Mouse (Mus musculus): ENCODE data around the gene Tanc2. TPM values are rescaled to one million over a fixed set of nuclear protein-coding genes. Genes with fewer than 3 reads are reported as not detected.
A peak's percentile ranks its signal among the peaks of the same experiment; 100 is the strongest.

Gene Tanc2
- polyA plus RNA-seq, 1 experiment from 2014 or later, result 1.1 TPM

DNA sequence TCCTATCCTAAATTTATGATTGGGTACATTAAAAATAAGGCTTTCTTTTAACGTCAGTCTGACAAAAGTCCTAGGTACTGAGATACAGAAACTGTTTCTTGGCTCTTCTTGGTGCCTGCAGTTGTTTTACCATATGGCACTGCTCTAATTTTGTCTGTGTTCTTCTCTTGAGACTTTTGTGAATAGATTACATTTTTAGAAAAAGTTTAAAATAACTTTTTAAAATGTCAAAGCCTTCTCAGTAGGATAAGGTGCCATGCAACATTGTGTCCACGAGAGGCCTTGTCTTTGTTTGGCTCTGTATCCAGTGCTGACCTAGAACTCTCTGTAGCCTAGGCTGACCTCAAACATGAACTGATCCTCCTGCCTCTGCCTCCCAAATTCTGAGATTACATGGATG, 238.4 kb downstream of the Tanc2 start:
- no peak for DNase-seq (ENCODE audit: low spot score)

DNA sequence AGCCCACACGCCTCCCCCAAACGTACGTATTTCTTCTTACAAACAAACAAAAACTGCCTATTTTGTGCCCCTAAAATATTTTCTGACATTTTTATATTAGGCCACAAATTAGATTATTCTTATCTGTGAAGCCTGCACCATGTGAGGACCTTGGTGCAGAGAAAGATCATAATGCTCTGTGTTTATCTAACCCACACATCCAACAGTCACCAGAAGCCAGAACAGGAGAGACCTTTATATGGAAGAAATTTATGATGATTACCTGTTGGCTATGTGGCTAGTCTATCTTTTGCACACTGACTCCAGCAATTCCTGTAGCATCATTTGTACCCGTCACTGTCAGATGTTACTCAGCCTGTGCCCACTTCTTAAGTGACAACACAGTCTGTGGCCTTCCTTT, 245.4 kb downstream of the Tanc2 start:
- DNase-seq (ENCODE audit: low spot score), result no peak

DNA sequence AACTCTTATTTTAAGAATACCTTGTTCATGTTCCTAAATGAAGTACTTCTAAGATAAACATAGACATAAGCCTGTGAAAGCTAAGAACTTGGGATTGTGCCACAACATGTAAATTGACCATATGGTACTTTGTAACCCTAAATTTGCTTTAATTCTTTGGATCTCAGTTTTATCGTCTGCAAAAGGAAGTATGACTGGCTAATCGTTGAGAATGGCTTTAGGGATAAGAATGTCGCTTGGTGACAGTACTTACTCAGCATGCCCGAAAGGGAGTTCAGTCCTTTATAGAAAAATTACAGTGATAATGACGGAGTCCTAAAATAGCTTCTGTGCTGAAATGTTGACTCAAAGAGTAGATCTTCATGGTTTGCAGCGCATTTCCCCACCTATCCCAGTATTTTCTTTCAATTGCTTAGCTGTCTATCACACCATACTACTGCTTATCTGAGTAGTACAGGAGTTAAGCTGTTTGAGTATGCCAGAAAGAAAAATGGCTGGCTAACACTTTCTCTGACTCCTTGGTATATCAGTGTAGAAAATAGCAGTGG, 246.6 kb downstream of the Tanc2 start:
- no peak for DNase-seq (ENCODE audit: low spot score)

DNA sequence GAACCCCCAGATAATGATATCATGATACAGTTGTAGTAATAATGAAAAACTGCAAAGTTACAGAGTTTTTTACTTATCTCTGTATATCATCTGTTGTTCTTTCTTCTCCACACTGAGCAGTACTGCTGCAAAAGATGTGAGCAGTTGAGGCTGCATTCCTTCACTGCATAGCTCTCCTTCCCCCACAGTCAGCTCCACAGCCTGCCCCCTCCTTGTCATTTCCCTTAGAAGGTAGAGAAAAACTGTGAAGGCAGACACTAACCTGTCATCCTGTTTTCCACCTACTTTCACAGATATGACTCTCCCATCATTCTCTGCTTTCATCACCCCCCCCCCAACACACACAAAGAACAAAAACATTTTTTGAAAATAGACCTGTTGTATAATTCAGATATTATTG, 248.2 kb downstream of the Tanc2 start:
- no peak for DNase-seq (ENCODE audit: low spot score)

GRCm38 (mm10) chr11:105845901-105846300, 256.1 kb downstream of the Tanc2 start:
- no peak for DNase-seq (ENCODE audit: low spot score)

DNA sequence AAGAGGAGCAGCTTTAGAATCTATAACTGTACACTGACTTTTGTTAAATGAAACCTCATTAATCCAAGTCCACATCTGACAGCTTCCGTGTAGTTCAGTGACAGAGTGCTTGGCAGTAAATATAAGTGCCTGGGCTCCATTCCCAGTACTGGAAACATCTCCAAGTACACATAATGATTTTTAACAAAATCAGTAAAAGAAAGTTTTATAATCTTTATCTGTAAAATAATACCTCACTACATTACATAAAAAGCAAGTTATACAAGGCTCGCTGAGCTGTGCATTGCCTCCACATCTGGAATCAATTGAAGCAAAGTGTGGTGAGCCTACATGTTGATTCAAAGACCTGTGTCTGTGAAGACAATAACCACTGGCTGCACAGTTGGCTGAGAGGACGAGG, 265.7 kb downstream of the Tanc2 start:
- no peak for DNase-seq (ENCODE audit: low spot score)

DNA sequence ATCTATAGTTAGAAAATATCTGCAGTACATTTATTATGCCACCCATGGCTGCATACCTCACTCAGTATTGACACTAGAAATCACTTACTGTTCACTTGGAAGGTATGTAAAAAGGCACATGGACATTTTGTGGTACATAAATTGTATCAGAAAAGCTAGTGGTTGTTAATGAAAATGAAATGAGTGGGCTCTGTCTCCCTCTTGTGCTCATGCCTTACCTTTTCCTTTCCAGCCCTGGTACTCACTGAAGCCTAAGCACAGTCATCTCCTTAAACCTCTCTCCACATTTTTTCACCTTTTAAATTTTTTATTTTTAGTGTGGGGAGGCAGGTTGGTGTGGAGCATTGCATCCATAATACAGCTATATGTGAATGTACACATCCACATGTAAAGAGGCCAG, 268.3 kb downstream of the Tanc2 start:
- DNase-seq (ENCODE audit: low spot score), result no peak

DNA sequence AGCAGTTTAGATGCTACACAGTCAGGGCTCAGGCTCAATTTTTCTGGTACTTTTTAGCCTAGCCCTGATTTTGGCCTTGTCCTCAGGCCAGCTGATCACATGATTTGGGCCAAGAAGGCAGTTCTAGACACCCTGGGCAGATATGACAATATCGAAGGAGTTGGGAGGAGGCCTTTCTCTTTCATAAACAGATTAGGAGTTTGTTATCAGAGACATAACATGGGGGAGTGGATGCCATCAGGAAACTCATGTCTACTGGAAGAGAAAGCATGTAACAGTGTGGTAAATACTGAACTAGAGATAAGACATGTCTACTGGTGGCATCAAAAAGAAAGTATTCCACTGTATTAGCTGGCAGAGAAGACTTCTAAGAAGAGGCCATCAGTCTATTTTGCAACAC, 295.8 kb downstream of the Tanc2 start:
- no peak for DNase-seq (ENCODE audit: low spot score)

DNA sequence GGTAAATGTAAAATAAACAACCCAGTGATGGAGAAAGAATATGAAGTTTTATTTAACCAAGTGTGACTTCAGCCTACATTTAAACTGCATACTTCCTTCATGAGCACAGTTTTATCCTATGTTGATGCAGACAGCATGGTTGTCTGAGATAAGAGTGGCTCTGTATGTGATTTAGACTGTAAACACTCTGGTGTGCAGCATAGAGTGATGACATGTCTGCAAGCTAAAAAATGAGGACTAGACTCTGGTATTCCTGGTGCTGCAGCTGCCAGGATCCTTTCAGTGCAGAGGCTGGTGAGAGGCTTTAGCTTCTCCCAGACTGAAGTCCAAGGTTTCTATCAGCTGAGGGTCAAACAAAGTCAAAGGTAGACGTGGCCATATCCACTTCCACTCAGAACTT, 297.5 kb downstream of the Tanc2 start:
- DNase-seq (ENCODE audit: low spot score), result no peak

DNA sequence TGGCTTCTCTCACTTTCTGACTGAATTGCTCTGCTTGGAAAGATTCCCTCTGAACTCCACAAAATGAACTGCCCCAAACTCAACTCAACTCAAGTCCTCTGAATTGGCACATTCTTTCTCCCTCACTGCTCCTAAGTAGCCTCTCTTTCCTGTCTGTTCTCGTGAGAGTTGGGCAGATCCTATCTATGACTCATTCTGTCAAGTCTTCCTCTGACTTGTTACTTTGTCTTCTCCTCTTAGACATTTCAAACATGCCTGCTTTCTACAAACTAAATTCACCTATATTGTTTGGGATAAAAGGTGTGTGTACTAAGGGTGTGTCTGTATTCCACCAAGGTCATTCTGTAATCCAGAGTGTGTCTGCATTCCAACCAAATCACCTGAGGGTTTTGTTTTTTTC, 309.4 kb downstream of the Tanc2 start:
- DNase-seq (ENCODE audit: low spot score), result no peak

DNA sequence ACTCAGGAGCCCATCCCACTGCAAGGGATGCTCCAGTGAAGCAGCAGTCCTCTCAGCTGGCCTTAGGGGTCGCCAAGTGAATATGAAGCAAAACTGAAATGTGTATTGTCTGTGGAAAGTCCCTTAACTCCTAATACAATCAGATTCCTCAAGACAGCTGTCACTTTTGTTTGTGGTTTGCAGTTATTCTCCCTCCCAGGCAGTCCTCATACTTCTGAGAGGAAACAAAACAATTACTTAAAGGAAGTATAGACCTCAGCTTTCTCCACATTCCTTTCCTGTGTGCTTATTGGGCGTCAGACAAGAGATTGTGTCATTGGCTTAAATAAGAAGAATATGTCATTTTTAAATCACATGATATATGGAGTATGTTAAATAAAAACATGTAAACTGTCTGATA, 311.7 kb downstream of the Tanc2 start:
- no peak for DNase-seq (ENCODE audit: low spot score)

GRCm38 (mm10) chr11:105902956-105903355, 313.2 kb downstream of the Tanc2 start:
- no peak for DNase-seq (ENCODE audit: low spot score)

DNA sequence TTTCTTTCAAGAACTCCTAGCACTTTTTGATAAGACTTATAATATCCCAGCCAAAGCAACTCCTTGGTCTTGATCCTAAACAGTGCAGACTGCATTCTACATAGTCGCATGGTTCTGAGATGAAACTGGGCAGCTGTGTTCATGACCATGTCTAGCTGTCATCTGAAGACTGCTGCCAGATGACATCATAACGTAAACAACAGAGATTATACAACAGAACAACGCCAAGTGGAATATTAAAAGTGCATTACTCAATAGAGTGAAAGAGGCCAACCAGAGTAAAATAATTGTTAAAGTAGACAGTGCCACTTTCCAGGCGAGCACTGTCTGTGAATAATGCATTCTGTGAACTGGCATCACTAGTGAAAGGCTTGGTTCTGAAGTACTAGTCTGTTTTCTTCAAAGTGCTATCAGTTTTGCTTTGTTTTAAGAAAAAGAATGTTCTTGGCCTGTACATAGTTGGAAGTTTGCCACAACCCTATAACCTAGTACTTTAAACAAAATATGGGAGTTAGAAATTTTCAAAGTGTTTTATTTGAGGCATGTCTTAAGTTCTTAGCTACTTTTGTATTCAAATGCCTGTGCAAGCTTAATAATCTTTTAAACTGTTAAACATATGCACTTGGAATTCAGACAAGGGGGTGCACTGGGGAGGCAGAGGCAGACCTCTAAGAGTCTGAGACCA, 315.9 kb downstream of the Tanc2 start:
- DNase-seq (ENCODE audit: low spot score), result no peak

GRCm38 (mm10) chr11:105907381-105907780, 317.6 kb downstream of the Tanc2 start:
- no peak for DNase-seq (ENCODE audit: low spot score)

DNA sequence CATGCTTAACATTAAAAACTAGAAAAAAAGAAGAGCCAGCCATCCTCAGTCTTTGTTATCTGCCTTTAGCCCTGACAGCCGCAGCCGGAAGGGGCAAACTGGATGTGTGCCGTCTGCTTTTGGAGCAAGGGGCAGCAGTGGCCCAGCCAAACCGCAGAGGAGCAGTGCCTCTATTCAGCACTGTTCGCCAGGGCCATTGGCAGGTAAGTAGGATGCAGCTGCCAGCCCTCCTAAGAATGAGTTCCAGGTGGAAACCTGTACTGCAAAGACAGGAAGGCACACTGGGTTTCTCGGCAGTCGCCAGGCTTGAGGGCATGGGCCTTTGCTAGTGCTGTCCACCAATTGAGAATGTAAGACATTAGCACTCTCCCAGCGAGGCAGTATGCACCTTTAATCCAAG, 319.1 kb downstream of the Tanc2 start:
- DNase-seq (ENCODE audit: low spot score), result no peak

- no peak for DNase-seq (ENCODE audit: low spot score)
These were observed 319.8 kb downstream of the Tanc2 start for GRCm38 (mm10) chr11:105909617-105910016.

DNA sequence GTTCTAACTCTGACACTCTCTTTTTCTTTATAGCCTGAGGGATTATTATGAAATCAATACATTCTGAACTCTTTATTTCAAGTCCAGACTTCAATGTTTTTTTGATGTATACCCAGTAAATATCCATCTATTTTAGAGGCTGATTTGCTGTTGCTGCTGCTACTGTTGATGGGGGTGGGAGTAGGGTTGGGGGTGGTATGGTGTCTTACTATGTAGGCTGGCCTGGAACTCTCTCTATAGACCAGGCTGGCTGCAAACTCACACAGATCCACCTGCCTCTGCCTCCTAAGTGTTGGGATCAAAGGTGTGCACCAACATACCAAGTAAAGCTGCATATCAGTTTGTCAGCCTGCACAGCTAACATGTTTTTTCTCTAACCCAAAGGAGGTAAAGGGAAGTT, 321.4 kb downstream of the Tanc2 start:
- no peak for DNase-seq (ENCODE audit: low spot score)

DNA sequence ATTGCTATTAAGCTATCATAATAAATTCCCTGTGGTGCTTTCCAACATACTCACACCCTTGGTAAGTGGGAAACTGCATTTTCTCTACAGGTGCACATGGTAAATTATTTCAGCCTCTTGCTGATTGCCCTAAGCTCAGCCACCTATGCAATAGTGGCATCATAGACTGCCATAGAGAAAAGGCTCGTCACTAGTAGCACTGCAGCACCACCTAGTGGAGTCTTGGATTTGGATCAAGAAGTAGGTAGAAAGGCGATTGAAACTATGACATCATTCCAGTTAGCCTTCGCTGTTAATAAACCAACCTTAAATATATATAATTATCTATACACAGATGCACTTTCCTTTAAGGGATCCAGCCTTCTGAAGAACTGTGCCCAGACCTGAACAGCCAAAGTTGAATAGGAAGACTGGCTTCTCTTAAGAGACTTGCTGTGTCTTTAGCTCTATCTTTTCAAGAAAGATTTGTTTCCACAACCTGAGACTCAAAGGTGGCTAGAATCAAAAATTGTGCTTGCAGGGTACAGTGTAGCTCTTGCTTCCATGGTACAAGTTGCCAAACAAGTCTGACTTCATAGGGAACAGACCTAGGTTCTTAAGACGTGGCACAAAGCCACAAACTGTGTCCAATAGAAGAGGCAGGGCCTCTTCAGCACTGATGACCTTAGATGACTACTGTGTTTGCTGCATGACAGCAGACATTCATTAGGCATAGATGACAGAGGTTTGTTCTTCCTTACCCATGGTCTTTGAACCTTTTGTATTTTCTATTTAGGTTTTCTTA, 322.0 kb downstream of the Tanc2 start:
- DNase-seq (ENCODE audit: low spot score), result peak; percentile 72

GRCm38 (mm10) chr11:105913580-105913979, 323.8 kb downstream of the Tanc2 start:
- DNase-seq (ENCODE audit: low spot score), result no peak

- no peak for DNase-seq (ENCODE audit: low spot score)
These were observed 330.5 kb downstream of the Tanc2 start for GRCm38 (mm10) chr11:105920098-105920785.

GRCm38 (mm10) chr11:105920836-105921235, 331.1 kb downstream of the Tanc2 start:
- no peak for DNase-seq (ENCODE audit: low spot score)

DNA sequence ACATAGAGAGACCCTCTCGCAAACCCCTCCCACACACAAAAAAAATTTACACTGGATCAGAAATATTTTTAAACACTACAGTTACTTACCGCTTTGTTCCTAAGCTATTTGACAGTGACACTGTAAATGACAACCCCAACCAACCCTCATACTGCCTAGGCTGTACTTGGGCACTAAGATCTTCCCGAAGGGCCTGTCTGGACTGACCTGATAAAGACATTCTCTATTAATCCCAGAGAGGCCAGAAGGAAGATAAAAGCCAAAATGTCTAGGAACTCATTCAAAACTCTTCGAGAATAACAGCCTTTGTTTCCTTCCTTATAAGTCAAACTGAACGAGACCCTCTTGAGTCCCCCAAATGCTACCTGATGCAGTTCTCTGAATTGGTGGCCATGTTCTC, 331.5 kb downstream of the Tanc2 start:
- no peak for DNase-seq (ENCODE audit: low spot score)
